Mouse (Mus musculus): ENCODE measurements around the gene Mrps34.
"Not testable (repeated sequence)": the region's sequence is repeated elsewhere in the genome, so short reads cannot be mapped to it uniquely, and the experiment has no call there.

The Mrps34 gene

DNA sequence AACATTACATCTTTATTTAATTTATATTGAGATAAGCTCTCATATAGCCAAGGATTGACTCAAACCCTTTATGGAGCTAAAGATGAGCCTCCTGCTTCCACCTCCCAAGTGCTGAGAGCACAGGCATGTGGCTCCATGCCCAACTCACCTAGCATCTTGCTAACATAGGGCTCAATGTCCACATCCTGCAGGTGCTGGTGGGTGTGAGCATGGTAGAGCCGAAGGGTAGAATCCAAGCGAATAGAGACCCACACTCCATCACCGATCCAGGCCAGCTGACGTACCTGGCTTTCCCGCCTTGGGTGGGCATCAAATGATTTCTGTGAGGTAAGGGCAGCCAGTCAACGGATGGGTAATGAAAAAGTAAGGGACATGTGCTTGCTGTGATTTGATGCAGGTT lies 5.1 kb downstream of the Mrps34 start:
- no peak for DNase-seq

DNA sequence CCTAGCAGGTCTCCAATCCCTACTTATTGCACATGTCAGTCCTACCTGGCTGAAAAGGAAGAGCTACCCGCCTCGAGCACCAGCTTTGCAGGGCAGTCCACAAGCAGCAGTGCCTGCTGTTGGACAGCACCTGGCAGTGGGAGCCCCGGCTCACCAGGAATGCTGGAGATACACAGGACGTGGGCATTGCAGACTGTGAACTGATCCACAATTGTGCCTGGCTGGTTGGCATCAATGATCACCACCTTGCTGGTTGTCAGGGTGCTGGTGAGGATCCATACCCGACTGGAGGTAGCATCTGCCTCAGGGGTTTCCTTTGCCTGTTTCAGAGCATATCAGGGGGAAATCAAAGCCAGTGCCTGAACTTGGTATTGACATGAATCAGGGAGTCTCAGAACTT lies 7.2 kb downstream of the Mrps34 start:
- DNase-seq: no peak

GRCm38 (mm10) chr17:24902671-24903474 lies 8.0 kb downstream of the Mrps34 start:
- DNase-seq: no peak

DNA sequence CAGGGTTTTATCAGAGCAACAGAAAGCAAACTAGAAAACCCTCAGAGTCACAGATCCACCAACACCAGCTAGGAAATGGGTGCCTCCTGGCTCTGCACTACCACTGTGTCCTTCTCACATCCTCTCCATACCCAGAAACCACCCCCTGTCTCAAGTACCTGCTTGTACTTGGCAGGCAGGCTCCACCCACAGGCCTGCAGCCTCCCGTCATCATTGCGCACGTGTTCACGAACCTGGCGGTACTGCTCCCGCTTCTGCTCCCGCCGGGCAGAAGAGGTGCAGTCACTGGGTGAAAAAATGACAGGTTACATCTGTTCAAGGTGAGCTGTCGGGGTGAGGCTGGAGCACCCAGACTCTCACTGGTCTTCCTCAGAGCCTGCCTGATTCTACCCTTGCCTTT lies 8.9 kb downstream of the Mrps34 start:
- DNase-seq: no peak

DNA sequence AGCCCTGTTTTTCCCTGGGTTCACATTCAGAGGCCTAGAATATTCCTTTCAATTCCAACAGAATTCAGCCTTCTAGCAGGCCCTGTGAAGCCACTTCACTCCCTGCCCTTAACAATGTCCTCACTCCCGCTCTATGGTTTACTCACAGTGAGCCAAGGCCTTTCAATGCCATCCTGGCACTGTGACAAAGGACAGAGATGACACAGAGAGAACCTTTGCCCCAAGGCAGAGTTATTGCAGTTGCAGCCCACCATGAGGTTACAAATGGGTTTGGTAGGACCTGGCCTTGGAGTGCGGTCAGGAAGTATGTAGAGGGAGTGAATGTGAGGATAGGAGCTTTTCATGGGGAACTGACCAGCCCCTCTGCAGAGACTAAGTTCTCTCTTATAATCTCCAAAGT lies 12.7 kb downstream of the Mrps34 start:
- DNase-seq: no peak

- no peak for DNase-seq
Measured at GRCm38 (mm10) chr17:24913984-24914383, 19.1 kb downstream of the Mrps34 start.

DNA sequence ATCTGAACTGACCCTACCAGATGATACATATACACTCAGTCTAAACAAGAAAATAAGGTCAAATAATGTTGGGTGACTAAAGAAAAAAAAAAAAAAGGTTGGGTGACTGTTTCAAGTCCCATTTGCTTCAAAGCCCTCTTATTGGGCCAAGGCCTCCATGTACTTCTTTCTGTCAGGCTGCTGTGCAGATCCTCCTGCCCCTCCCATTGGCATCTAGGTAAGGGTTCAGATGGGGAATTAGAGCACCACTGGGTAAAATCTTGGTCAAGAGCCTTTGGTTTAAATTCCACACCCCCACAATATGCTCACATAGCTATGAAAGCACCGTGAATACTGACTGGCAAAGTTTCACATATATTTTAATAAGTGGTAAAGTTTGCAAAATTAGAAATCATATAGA lies 28.3 kb downstream of the Mrps34 start:
- DNase-seq: no peak

DNA sequence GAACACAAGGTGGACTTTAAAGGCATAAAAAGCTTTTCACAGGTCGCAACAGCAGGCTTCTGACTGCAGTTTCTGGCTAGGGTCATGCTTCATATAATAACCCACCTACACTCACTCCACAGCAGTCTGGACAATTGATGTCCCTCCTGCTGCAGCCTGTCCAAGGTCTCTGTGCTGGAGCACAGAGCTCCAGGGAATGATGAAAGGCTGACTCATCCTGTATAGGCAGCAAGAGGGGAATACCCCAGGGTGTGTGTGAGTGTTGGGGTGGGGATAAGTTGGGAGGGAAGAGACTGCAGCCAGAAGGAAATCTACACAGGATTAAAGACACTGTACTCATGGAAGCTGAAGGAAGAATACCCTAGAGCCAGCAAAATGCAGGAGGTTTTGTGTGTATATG lies 34.6 kb downstream of the Mrps34 start:
- no peak for DNase-seq

GRCm38 (mm10) chr17:24932431-24932830 lies 37.5 kb downstream of the Mrps34 start:
- no peak for DNase-seq

- DNase-seq: no peak
Measured at GRCm38 (mm10) chr17:24933163-24933562, 38.2 kb downstream of the Mrps34 start.

DNA sequence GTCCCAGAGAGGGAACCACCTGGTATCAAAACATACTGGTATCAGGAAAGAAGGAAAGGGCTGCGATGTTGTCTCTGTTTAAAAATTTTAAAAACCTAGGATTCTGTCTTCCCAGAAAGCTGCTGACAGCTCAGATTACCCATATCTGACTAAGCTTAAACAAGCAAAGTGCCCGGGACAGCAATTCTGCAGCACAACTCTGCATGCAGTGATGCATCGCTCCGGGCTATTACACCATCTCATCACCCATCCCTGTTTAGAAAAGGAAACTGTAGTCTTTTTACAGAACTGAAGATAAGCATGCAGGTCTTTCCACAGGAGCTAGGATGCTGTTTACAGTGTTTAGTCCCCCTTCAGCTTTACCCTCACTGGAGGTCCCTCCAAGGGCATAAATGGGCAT lies 40.0 kb downstream of the Mrps34 start:
- no peak for DNase-seq

GRCm38 (mm10) chr17:24935666-24936065 lies 40.8 kb downstream of the Mrps34 start:
- DNase-seq: no peak

- peak; percentile 98 for DNase-seq
Measured at GRCm38 (mm10) chr17:24936259-24937237, 41.6 kb downstream of the Mrps34 start, which contains the start of gene Mapk8ip3. TSS of gene Mapk8ip3 (minus strand) at chr17:24936977.

DNA sequence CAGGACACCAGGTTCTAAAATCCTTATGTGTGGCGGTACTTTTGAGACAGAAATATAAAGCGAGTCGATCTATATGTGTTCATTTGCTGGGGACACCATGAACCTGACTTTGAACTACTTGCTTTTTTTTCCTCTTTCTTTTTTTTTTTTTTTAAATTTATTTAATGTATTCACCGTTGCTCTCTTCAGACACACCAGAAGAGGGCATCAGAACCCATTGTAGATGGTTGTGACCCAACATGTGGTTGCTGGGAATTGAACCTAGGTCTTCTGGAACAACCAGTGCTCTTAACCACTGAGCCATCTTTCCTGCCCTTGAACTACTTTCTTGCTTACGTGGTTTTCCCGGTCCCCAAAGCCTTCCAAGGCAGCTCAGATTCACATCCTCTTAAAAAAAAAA lies 42.4 kb downstream of the Mrps34 start:
- no peak for DNase-seq

- DNase-seq: peak; percentile 20
Measured at GRCm38 (mm10) chr17:24942453-24942852, 47.5 kb downstream of the Mrps34 start.

GRCm38 (mm10) chr17:24943036-24943435 lies 48.1 kb downstream of the Mrps34 start:
- peak; percentile 80 for DNase-seq

- not testable (repeated sequence) for DNase-seq
Measured at GRCm38 (mm10) chr17:24943589-24943988, 48.7 kb downstream of the Mrps34 start.

All from right cerebral cortex, adult 18-20 months (tissue).